Mouse (Mus musculus) bone marrow macrophage, adult 2 months (primary cell): ENCODE measurements around the gene Ccdc71.

Experiments used
- CTCF ChIP-seq: IDR thresholded peaks from 2 replicates; pipeline ENCODE4 v1.5.1; 2012; ENCODE audit warnings: low read depth, mild to moderate bottlenecking, low read length, moderate library complexity
- POLR2A ChIP-seq: IDR thresholded peaks from 2 replicates; pipeline ENCODE4 v1.6.1; 2012; ENCODE audit warnings: mild to moderate bottlenecking, low read depth, low read length, borderline replicate concordance

- no peak for TF ChIP-seq POLR2A
- TF ChIP-seq CTCF, result no peak
Measured at GRCm38 (mm10) chr9:108456953-108457352, 3.4 kb upstream of the Ccdc71 start.
